Mouse (Mus musculus) gastrocnemius, adult 2 months (tissue): ENCODE measurements around the gene Slc19a1. TPM values are rescaled to one million over a fixed set of nuclear protein-coding genes. Genes with fewer than 3 reads are reported as not detected.

Experiments
- DNase-seq: peaks from one replicate; pipeline ENCODE4 v3.0.0; 2022
- H3K27ac ChIP-seq: fragments of 200-600 bp; 2 replicates; pipeline ENCODE4 v1.8.1; 2022; ENCODE audit warnings: mild to moderate bottlenecking
- H3K4me3 ChIP-seq: fragments of 200-600 bp; 2 replicates; pipeline ENCODE4 v1.8.1; 2022; ENCODE audit warnings: mild to moderate bottlenecking, moderate library complexity
- CTCF ChIP-seq: fragments of 200-600 bp; IDR thresholded peaks from 2 replicates; pipeline ENCODE4 v1.8.1; 2022; ENCODE audit warnings: antibody characterized with exemption, mild to moderate bottlenecking, moderate library complexity
- intact Hi-C: fragments of 180-260 bp; cut with DNase I; formaldehyde crosslinking; loops from one replicate; pipeline ENCODE4 v1.15.1; 2025
- total RNA-seq, 2 experiments: library from RNA; stranded (reverse); gene quantifications; 2 replicates each; pipeline ENCODE4 v1.2.3; 2021

The Slc19a1 gene
- total RNA-seq, 2 experiments from 2014 or later, result 5.6 to 6.3 TPM

GRCm38 (mm10) chr10:77110010-77110409 lies 78.0 kb downstream of the Slc19a1 start:
- no peak for TF ChIP-seq CTCF
- Histone ChIP-seq H3K4me3 (no peak overlapping the region), H3K27ac (no peak overlapping the region)
- intact Hi-C loops, result no loop called here
- no peak for DNase-seq

Other genes with a start within 250 kb of the Slc19a1 start
- gene Pcbp3, start 70.4 kb upstream of the Slc19a1 start, total RNA-seq, result 1 to 10 TPM; 1.9 to 2.0 TPM
- 1 to 10 TPM; 3.8 to 6.0 TPM for gene Col18a1, start 134.3 kb downstream of the Slc19a1 start, total RNA-seq
- 10 to 100 TPM; 21.9 to 25.2 TPM for gene Pofut2, start 227.0 kb downstream of the Slc19a1 start, total RNA-seq